Mouse (Mus musculus) CH12.LX (cell line): Measurements from ENCODE around the gene Prkce. TPM values are rescaled to one million over a fixed set of nuclear protein-coding genes. Genes with fewer than 3 reads are reported as not detected.

Experiments used
- DNase-seq: peaks from one replicate; pipeline ENCODE4 v3.0.0-alpha.2; 2013; ENCODE audit errors: extremely low read depth
- H3K27ac ChIP-seq: 2 replicates; pipeline ENCODE4 v1.5.1; 2012; ENCODE audit warnings: low read depth, mild to moderate bottlenecking, control low read depth, moderate library complexity; ENCODE audit not compliant: insufficient read depth
- H3K27me3 ChIP-seq: replicated peaks from 2 replicates; pipeline ENCODE3; 2012; ENCODE audit warnings: inconsistent platforms
- H3K36me3 ChIP-seq, 2 experiments: replicated peaks in 1 of 2; 2 replicates each; pipeline versions ENCODE3 to v1.6.1; 2012; ENCODE audit warnings: inconsistent platforms in 1 of 2, low read length in 1 of 2, mild to moderate bottlenecking in 1 of 2, mixed read lengths in 1 of 2, moderate library complexity in 1 of 2; ENCODE audit not compliant: control insufficient read depth in 1 of 2, insufficient read depth in 1 of 2
- H3K4me1 ChIP-seq, 2 experiments: 2 replicates each; pipeline ENCODE4 v1.6.1; 2012; ENCODE audit warnings: inconsistent platforms in 1 of 2, moderate library complexity in 1 of 2; ENCODE audit not compliant: insufficient read depth in 2 of 2, control insufficient read depth in 1 of 2
- H3K4me2 ChIP-seq: 2 replicates; pipeline ENCODE4 v1.6.1; 2012; ENCODE audit warnings: low read depth, mild to moderate bottlenecking, control low read depth; ENCODE audit not compliant: poor library complexity, insufficient read depth, severe bottlenecking
- H3K4me3 ChIP-seq, 3 experiments: fragments of 150-350 bp in 1 of 3; sonication (generic) in 1 of 3; replicated peaks in 1 of 3; 2 replicates each; pipeline versions ENCODE3 to v1.5.1; 2011 to 2012; ENCODE audit warnings: low read depth in 2 of 3, low read length in 2 of 3, mild to moderate bottlenecking in 2 of 3, moderate library complexity in 2 of 3, control low read depth in 1 of 3, improper control_type of control experiment in 1 of 3, inconsistent platforms in 1 of 3, mixed read lengths in 1 of 3; ENCODE audit not compliant: poor library complexity in 1 of 3
- H3K79me2 ChIP-seq: replicated peaks from 2 replicates; pipeline ENCODE4 v1.6.1; 2012; ENCODE audit warnings: mild to moderate bottlenecking, moderate library complexity; ENCODE audit not compliant: control insufficient read depth, poor library complexity, insufficient read depth, severe bottlenecking; ENCODE audit errors: extremely low read depth
- H3K9ac ChIP-seq: 2 replicates; pipeline ENCODE4 v1.6.1; 2012; ENCODE audit warnings: low read depth, mild to moderate bottlenecking, control low read depth, moderate library complexity; ENCODE audit not compliant: insufficient read depth
- H3K9me3 ChIP-seq: replicated peaks from 2 replicates; pipeline ENCODE3; 2012; ENCODE audit warnings: low read length, inconsistent platforms, mixed read lengths
- BHLHE40 ChIP-seq: IDR thresholded peaks from 2 replicates; pipeline ENCODE4 v1.6.1; 2011; ENCODE audit warnings: mild to moderate bottlenecking, low read depth, low read length, improper control_type of control experiment
- CTCF ChIP-seq, 2 experiments: IDR thresholded peaks in 1 of 2; conservative IDR thresholded peaks in 1 of 2; 2 replicates each; pipeline ENCODE4 v1.5.1; 2011 to 2012; ENCODE audit warnings: low read depth in 2 of 2, low read length in 2 of 2, improper control_type of control experiment in 1 of 2, inconsistent platforms in 1 of 2, mild to moderate bottlenecking in 1 of 2, moderate library complexity in 1 of 2
- ETS1 ChIP-seq: conservative IDR thresholded peaks from 2 replicates; pipeline ENCODE4 v1.6.1; 2012; ENCODE audit warnings: low read depth, mild to moderate bottlenecking, inconsistent platforms, low read length, improper control_type of control experiment, moderate library complexity
- HCFC1 ChIP-seq: IDR thresholded peaks from 2 replicates; pipeline ENCODE4 v1.6.1; 2012; ENCODE audit warnings: low read depth, mild to moderate bottlenecking, inconsistent platforms, low read length, improper control_type of control experiment
- IRF4 ChIP-seq: IDR thresholded peaks from 2 replicates; pipeline ENCODE4 v1.6.1; 2014; ENCODE audit warnings: low read depth, mild to moderate bottlenecking, inconsistent platforms, low read length, improper control_type of control experiment
- MAZ ChIP-seq: IDR thresholded peaks from 2 replicates; pipeline ENCODE4 v1.6.1; 2012; ENCODE audit warnings: low read depth, mild to moderate bottlenecking, inconsistent platforms, low read length, improper control_type of control experiment, moderate library complexity
- MEF2A ChIP-seq: IDR thresholded peaks from 2 replicates; pipeline ENCODE4 v1.6.1; 2014; ENCODE audit warnings: low read depth, mild to moderate bottlenecking, inconsistent platforms, low read length, improper control_type of control experiment, borderline replicate concordance
- POLR2AphosphoS2 ChIP-seq: IDR thresholded peaks from 2 replicates; pipeline ENCODE4 v1.6.1; 2011; ENCODE audit warnings: low read depth, low read length, improper control_type of control experiment
- RAD21 ChIP-seq: IDR thresholded peaks from 2 replicates; pipeline ENCODE4 v1.6.1; 2011; ENCODE audit warnings: low read depth, mild to moderate bottlenecking, low read length, improper control_type of control experiment, moderate library complexity
- SMC3 ChIP-seq: IDR thresholded peaks from 2 replicates; pipeline ENCODE4 v1.6.1; 2011; ENCODE audit warnings: low read depth, low read length, improper control_type of control experiment
- TBP ChIP-seq: conservative IDR thresholded peaks from 2 replicates; pipeline ENCODE4 v1.6.1; 2011; ENCODE audit warnings: low read depth, low read length, improper control_type of control experiment
- TCF12 ChIP-seq: IDR thresholded peaks from 2 replicates; pipeline ENCODE4 v1.6.1; 2014; ENCODE audit warnings: low read depth, mild to moderate bottlenecking, inconsistent platforms, low read length, improper control_type of control experiment
- UBTF ChIP-seq: IDR thresholded peaks from 2 replicates; pipeline ENCODE4 v1.6.1; 2012; ENCODE audit warnings: low read depth, mild to moderate bottlenecking, inconsistent platforms, low read length, improper control_type of control experiment, moderate library complexity
- USF2 ChIP-seq: conservative IDR thresholded peaks from 2 replicates; pipeline ENCODE4 v1.6.1; 2011; ENCODE audit warnings: low read depth, low read length, improper control_type of control experiment
- ZC3H11A ChIP-seq: IDR thresholded peaks from 2 replicates; pipeline ENCODE4 v1.6.1; 2012; ENCODE audit warnings: low read depth, mild to moderate bottlenecking, inconsistent platforms, low read length, improper control_type of control experiment
- ZNF384 ChIP-seq: IDR thresholded peaks from 2 replicates; pipeline ENCODE4 v1.6.1; 2012; ENCODE audit warnings: low read depth, low read length, improper control_type of control experiment, inconsistent platforms
- dilution Hi-C: fragments of 300-500 bp; cut with MboI; formaldehyde crosslinking; loops from 2 replicates; pipeline ENCODE4 v1.14.3; 2020; ENCODE audit warnings: low sequenced_read_pairs; ENCODE audit not compliant: extremely low pct_unique_long_range_greater_than_20kb, extremely low pct_ligation_motif_present
- in situ Hi-C: fragments of 300-500 bp; cut with MboI; formaldehyde crosslinking; loops from 3 replicates; pipeline ENCODE4 v1.14.3; 2019; ENCODE audit warnings: low sequenced_read_pairs, low pct_ligation_motif_present, low pct_unique_long_range_greater_than_20kb, mixed read lengths
- polyA plus RNA-seq: library from polyadenylated mRNA; unstranded; fragments of >175 nt; gene quantifications from 2 replicates; pipeline ENCODE4 v1.2.1, GENCODE M21; 2012; ENCODE audit warnings: low read depth; ENCODE audit not compliant: insufficient read length
- total RNA-seq, 2 experiments: library from RNA; depleted of rRNA; stranded (reverse); fragments of 300-350 nt in 1 of 2; fragments of >200 nt in 1 of 2; gene quantifications; 2 replicates each; pipeline ENCODE4 v1.2.3; 2012 to 2014

The Prkce gene
- total and polyA plus RNA-seq, 3 experiments, result 4.1 to 13.2 (median 11.4) TPM

DNA sequence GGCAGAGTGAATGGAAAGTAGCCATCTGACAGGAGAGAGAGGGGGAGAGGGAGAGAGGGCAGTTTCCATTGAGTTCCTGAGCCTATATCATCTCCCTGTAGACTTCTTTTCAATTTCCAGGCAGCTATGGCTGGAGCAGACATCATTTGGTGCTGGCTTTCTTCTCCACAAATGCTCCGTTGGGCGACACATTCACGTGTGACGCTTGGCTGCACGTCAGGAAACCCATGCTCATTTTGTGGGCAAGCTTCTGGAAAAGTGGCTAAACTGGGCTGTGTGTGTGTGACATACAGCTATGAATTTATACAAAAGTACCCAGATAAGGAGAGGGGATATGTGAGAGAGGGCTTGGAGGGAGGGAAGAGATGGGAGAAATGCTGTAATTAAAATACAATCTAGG lies 49.9 kb downstream of the Prkce start:
- TF ChIP-seq HCFC1 (no peak), RAD21 (no peak), SMC3 (no peak), UBTF (no peak), IRF4 (no peak), POLR2AphosphoS2 (no peak), BHLHE40 (no peak), ZNF384 (no peak), CTCF (conservative IDR thresholded peaks at IDR 0.05 in 1 of 2, IDR thresholded peaks at IDR 0.05 in 1 of 2; ENCODE audit: low read depth in 2 of 2, low read length in 2 of 2) (no peak), ETS1 (no peak)
- Histone ChIP-seq H3K9ac (no peak overlapping the region), H3K4me1 (peaks cover 5 to 25% of the 10 kb centered on the region in 2 experiments), H3K4me2 (no peak overlapping the region), H3K4me3 (no peak overlapping the region), H3K36me3 (peaks cover 0 to 51% of the 10 kb centered on the region in 2 experiments), H3K27ac (no peak overlapping the region), H3K79me2 (peaks cover 2% of the 10 kb centered on the region; the same call in 1 of the 2 replicates), H3K27me3 (no peaks in the 10 kb centered on the region), H3K9me3 (no peaks in the 10 kb centered on the region)
- in situ Hi-C loops, result no loop called here
- dilution Hi-C loops, result no loop called here
- no peak for DNase-seq

DNA sequence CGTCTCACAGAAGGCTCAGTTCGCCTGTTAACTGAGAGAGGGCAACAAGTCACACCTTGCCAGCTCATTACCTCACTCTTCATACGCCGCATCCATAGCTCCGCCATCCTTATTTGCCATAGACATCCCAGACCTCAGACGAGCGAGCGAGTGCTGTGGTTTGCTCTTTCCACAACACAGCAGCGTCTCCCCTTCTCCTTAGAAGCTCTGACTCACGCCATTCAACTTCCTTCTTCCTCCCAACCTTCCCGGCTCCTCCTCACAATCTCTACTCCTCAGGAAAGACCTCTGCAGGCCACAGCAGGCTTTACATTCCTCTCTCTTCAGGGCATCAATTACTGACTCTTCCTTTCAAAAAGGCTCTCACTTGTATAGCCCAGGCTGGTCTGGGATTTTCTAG lies 51.0 kb downstream of the Prkce start:
- Histone ChIP-seq H3K4me3 (no peak overlapping the region), H3K9me3 (no peaks in the 10 kb centered on the region), H3K9ac (no peak overlapping the region), H3K27me3 (no peaks in the 10 kb centered on the region), H3K36me3 (peaks cover 0 to 51% of the 10 kb centered on the region in 2 experiments), H3K4me2 (no peak overlapping the region), H3K27ac (no peak overlapping the region), H3K4me1 (peaks cover 5 to 24% of the 10 kb centered on the region in 2 experiments), H3K79me2 (peaks cover 2% of the 10 kb centered on the region; the same call in 1 of the 2 replicates)
- DNase-seq, result no peak
- in situ Hi-C loops (no loop called here), dilution Hi-C loops (no loop called here)
- no peak for TF ChIP-seq TBP
- TF ChIP-seq MEF2A, result no peak
- TF ChIP-seq USF2, result no peak
- TF ChIP-seq ZNF384, result no peak
- TF ChIP-seq ZC3H11A, result no peak
- no peak for TF ChIP-seq TCF12
- no peak for TF ChIP-seq MAZ
